Mouse (Mus musculus) cerebellum, adult 8-10 months (tissue): ENCODE measurements at regions not wholly inside any gene's neighbourhood (a gene's known extent, or its start where the extent isn't known, plus 50 kb on each side); places are given as distances from the start of the nearest gene placed in this dataset.

Source experiments
- DNase-seq: peaks from one replicate; pipeline ENCODE4 v3.0.0; 2022

- DNase-seq, result no peak
Measured at GRCm38 (mm10) chr7:70828486-70829195, 462.1 kb upstream of the Nr2f2 start.

- DNase-seq, result no peak
Measured at GRCm38 (mm10) chr7:70826074-70826473, 459.5 kb upstream of the Nr2f2 start.

- no peak for DNase-seq
Measured at GRCm38 (mm10) chr7:70823020-70823419, 456.5 kb upstream of the Nr2f2 start.

- DNase-seq, result peak; percentile 3
Measured at GRCm38 (mm10) chr7:70822310-70822821, 455.8 kb upstream of the Nr2f2 start.

- no peak for DNase-seq
Measured at GRCm38 (mm10) chr7:70821861-70822260, 455.3 kb upstream of the Nr2f2 start.

- no peak for DNase-seq
Measured at GRCm38 (mm10) chr7:70817347-70817913, 450.9 kb upstream of the Nr2f2 start.

- no peak for DNase-seq
Measured at GRCm38 (mm10) chr7:70814391-70814790, 447.9 kb upstream of the Nr2f2 start.

- DNase-seq, result no peak
Measured at GRCm38 (mm10) chr7:70813101-70813500, 446.6 kb upstream of the Nr2f2 start.

GRCm38 (mm10) chr7:70810411-70811090 is 444.0 kb upstream of the Nr2f2 start:
- DNase-seq, result no peak

- DNase-seq, result no peak
Measured at GRCm38 (mm10) chr7:70804281-70804680, 437.7 kb upstream of the Nr2f2 start.

- no peak for DNase-seq
Measured at GRCm38 (mm10) chr7:70799976-70800375, 433.4 kb upstream of the Nr2f2 start.

GRCm38 (mm10) chr7:70799031-70799766 is 432.7 kb upstream of the Nr2f2 start:
- DNase-seq, result no peak

GRCm38 (mm10) chr7:70796038-70796760 is 429.7 kb upstream of the Nr2f2 start:
- no peak for DNase-seq

GRCm38 (mm10) chr7:70788902-70789796 is 422.6 kb upstream of the Nr2f2 start:
- DNase-seq, result no peak

- no peak for DNase-seq
Measured at GRCm38 (mm10) chr7:70787966-70788365, 421.4 kb upstream of the Nr2f2 start.

GRCm38 (mm10) chr7:70780742-70781332 is 414.3 kb upstream of the Nr2f2 start:
- DNase-seq, result no peak

- DNase-seq, result no peak
Measured at GRCm38 (mm10) chr7:70777763-70778162, 411.2 kb upstream of the Nr2f2 start.

- DNase-seq, result no peak
Measured at GRCm38 (mm10) chr7:70769655-70770054, 403.1 kb upstream of the Nr2f2 start.

- no peak for DNase-seq
Measured at GRCm38 (mm10) chr7:70767697-70768096, 401.2 kb upstream of the Nr2f2 start.

GRCm38 (mm10) chr7:70756676-70757075 is 390.1 kb upstream of the Nr2f2 start:
- no peak for DNase-seq

GRCm38 (mm10) chr7:70754826-70755225 is 388.3 kb upstream of the Nr2f2 start:
- no peak for DNase-seq
